Mouse (Mus musculus) kidney, adult 2 months (tissue): ENCODE data around the gene Dab1. TPM values are rescaled to one million over a fixed set of nuclear protein-coding genes. Genes with fewer than 3 reads are reported as not detected.

ENCODE experiments used
- DNase-seq: peaks from one replicate; pipeline ENCODE4 v3.0.0; 2021
- H3K27ac ChIP-seq: fragments of 200-500 bp; 2 replicates; pipeline ENCODE4 v1.5.1; 2012; ENCODE audit warnings: low read depth, low read length, control low read depth, inconsistent platforms; ENCODE audit not compliant: insufficient read depth
- H3K27me3 ChIP-seq: fragments of 200-500 bp; replicated peaks from 2 replicates; pipeline ENCODE4 v1.6.1; 2012; ENCODE audit warnings: mild to moderate bottlenecking, moderate library complexity, low read length, inconsistent platforms; ENCODE audit not compliant: control insufficient read depth, insufficient read depth
- H3K36me3 ChIP-seq: fragments of 200-500 bp; 2 replicates; pipeline ENCODE4 v1.6.1; 2012; ENCODE audit warnings: mild to moderate bottlenecking, moderate library complexity, low read length, inconsistent platforms; ENCODE audit not compliant: control insufficient read depth, insufficient read depth
- H3K4me1 ChIP-seq: fragments of 200-500 bp; 2 replicates; pipeline ENCODE4 v1.6.1; 2011; ENCODE audit warnings: low read length; ENCODE audit not compliant: control insufficient read depth, insufficient read depth
- H3K4me3 ChIP-seq: fragments of 200-500 bp; 2 replicates; pipeline ENCODE4 v1.5.1; 2011; ENCODE audit warnings: mild to moderate bottlenecking, low read depth, low read length, control low read depth; ENCODE audit not compliant: insufficient read depth
- CTCF ChIP-seq: fragments of 200-500 bp; conservative IDR thresholded peaks from 2 replicates; pipeline ENCODE4 v1.5.1; 2011; ENCODE audit warnings: low read depth, mild to moderate bottlenecking, control low read depth, low read length, moderate library complexity, mixed read lengths; ENCODE audit not compliant: insufficient read depth, insufficient read length
- POLR2A ChIP-seq: fragments of 200-500 bp; IDR thresholded peaks from one replicate; pipeline ENCODE4 v1.6.1; 2011; ENCODE audit warnings: low read depth, low read length, control low read depth
- WGBS: fragments of 180-500 bp; shearing (Covaris S2); methylation state at CpG from one replicate; pipeline ENCODE4 v1.1.7; 2018; 5-methylcytosine and 5-hydroxymethylcytosine counted together
- polyA plus RNA-seq: library from polyadenylated mRNA; depleted of rRNA; stranded (reverse); fragments of >200 nt; gene quantifications from 2 replicates; pipeline ENCODE4 v1.2.3, GENCODE M21; 2012

Dab1 gene
- polyA plus RNA-seq, 1 experiment: 3.3 TPM

- Histone ChIP-seq H3K27ac (no peak overlapping the region), H3K36me3 (no peaks in the 10 kb centered on the region), H3K27me3 (no peaks in the 10 kb centered on the region), H3K4me1 (no peaks in the 10 kb centered on the region), H3K4me3 (no peak overlapping the region)
- no peak for DNase-seq
- 22% methylated on average over 6 of the region's 6 CpGs for WGBS
- TF ChIP-seq POLR2A (no peak), CTCF (no peak)
Observed at GRCm38 (mm10) chr4:103655740-103656139, 36.6 kb downstream of the Dab1 start.

GRCm38 (mm10) chr4:103661386-103661785, 42.2 kb downstream of the Dab1 start:
- 38% methylated on average over 1 of the region's 1 CpGs for WGBS
- TF ChIP-seq CTCF (no peak), POLR2A (no peak)
- Histone ChIP-seq H3K27me3 (no peaks in the 10 kb centered on the region), H3K27ac (no peak overlapping the region), H3K36me3 (no peaks in the 10 kb centered on the region), H3K4me1 (no peaks in the 10 kb centered on the region), H3K4me3 (no peak overlapping the region)
- DNase-seq: no peak

- WGBS: 47% methylated on average over 4 of the region's 4 CpGs
- H3K4me1 ChIP-seq: no peaks in the 10 kb centered on the region
Observed at GRCm38 (mm10) chr4:103667438-103667837, 48.3 kb downstream of the Dab1 start.

GRCm38 (mm10) chr4:103677195-103677594, 58.0 kb downstream of the Dab1 start:
- H3K36me3 ChIP-seq: no peaks in the 10 kb centered on the region
- H3K27me3 ChIP-seq: no peaks in the 10 kb centered on the region; the same call in 1 of the 2 replicates
- 25% methylated on average over 1 of the region's 1 CpGs for WGBS
- H3K4me1 ChIP-seq: peaks cover 4% of the 10 kb centered on the region; the same call in 1 of the 2 replicates
- TF ChIP-seq CTCF: no peak
- no peak for TF ChIP-seq POLR2A
- DNase-seq: peak; percentile 10
- H3K4me3 ChIP-seq: no peak overlapping the region
- H3K27ac ChIP-seq: no peak overlapping the region

More at GRCm38 (mm10) chr4:103667438-103667837, 48.3 kb downstream of the Dab1 start:
- Histone ChIP-seq H3K27me3 (no peaks in the 10 kb centered on the region), H3K4me3 (no peak overlapping the region), H3K27ac (no peak overlapping the region), H3K36me3 (no peaks in the 10 kb centered on the region)
- DNase-seq: no peak
- TF ChIP-seq POLR2A (no peak), CTCF (no peak)

- TF ChIP-seq CTCF (no peak), POLR2A (no peak)
- Histone ChIP-seq H3K27me3 (no peaks in the 10 kb centered on the region; the same call in 1 of the 2 replicates), H3K4me1 (peaks cover 4% of the 10 kb centered on the region; the same call in 1 of the 2 replicates), H3K27ac (no peak overlapping the region), H3K36me3 (no peaks in the 10 kb centered on the region), H3K4me3 (no peak overlapping the region)
- no peak for DNase-seq
- 91% methylated on average over 6 of the region's 6 CpGs for WGBS
Observed at GRCm38 (mm10) chr4:103678501-103678900, 59.3 kb downstream of the Dab1 start.

GRCm38 (mm10) chr4:103685136-103685535, 66.0 kb downstream of the Dab1 start:
- no peaks in the 10 kb centered on the region for H3K4me1 ChIP-seq
- H3K4me3 ChIP-seq: no peak overlapping the region
- no peak for DNase-seq
- no peak for TF ChIP-seq CTCF
- TF ChIP-seq POLR2A: no peak
- H3K36me3 ChIP-seq: no peaks in the 10 kb centered on the region
- no peak overlapping the region for H3K27ac ChIP-seq
- H3K27me3 ChIP-seq: no peaks in the 10 kb centered on the region
- WGBS: 68% methylated on average over 4 of the region's 4 CpGs

GRCm38 (mm10) chr4:103691717-103692116, 72.6 kb downstream of the Dab1 start:
- H3K27me3 ChIP-seq: no peaks in the 10 kb centered on the region
- H3K4me3 ChIP-seq: no peak overlapping the region
- H3K4me1 ChIP-seq: no peaks in the 10 kb centered on the region
- TF ChIP-seq CTCF (no peak; the same call in 1 of the 2 replicates), POLR2A (no peak)
- DNase-seq: no peak
- H3K36me3 ChIP-seq: no peaks in the 10 kb centered on the region
- H3K27ac ChIP-seq: no peak overlapping the region
- 70% methylated on average over 3 of the region's 3 CpGs for WGBS
